Mouse (Mus musculus) MEL-GATA-1-ER (cell line): ENCODE results near the gene Map3k5.
A peak's percentile ranks its signal among the peaks of the same experiment; 100 is the strongest.

Experiments used
- DNase-seq: peaks from one replicate; pipeline ENCODE4 v3.0.0-alpha.2; 2012; ENCODE audit warnings: low read depth; ENCODE audit errors: extremely low read depth

Map3k5 gene

GRCm38 (mm10) chr10:20005491-20005952, 71.2 kb downstream of the Map3k5 start:
- DNase-seq: no peak

GRCm38 (mm10) chr10:20006333-20007093, 72.2 kb downstream of the Map3k5 start:
- DNase-seq: no peak

GRCm38 (mm10) chr10:20009310-20009709, 75.0 kb downstream of the Map3k5 start:
- no peak for DNase-seq

- DNase-seq: no peak
Observed at GRCm38 (mm10) chr10:20010018-20010417, 75.7 kb downstream of the Map3k5 start.

- no peak for DNase-seq
Observed at GRCm38 (mm10) chr10:20018406-20018805, 84.1 kb downstream of the Map3k5 start.

GRCm38 (mm10) chr10:20018806-20019205, 84.5 kb downstream of the Map3k5 start:
- no peak for DNase-seq

GRCm38 (mm10) chr10:20021256-20021655, 87.0 kb downstream of the Map3k5 start:
- no peak for DNase-seq

- DNase-seq: no peak
Observed at GRCm38 (mm10) chr10:20021670-20022468, 87.6 kb downstream of the Map3k5 start.

- DNase-seq: no peak
Observed at GRCm38 (mm10) chr10:20022608-20023340, 88.5 kb downstream of the Map3k5 start.

- no peak for DNase-seq
Observed at GRCm38 (mm10) chr10:20023524-20023923, 89.3 kb downstream of the Map3k5 start.

GRCm38 (mm10) chr10:20024891-20025290, 90.6 kb downstream of the Map3k5 start:
- DNase-seq: no peak

GRCm38 (mm10) chr10:20025781-20026520, 91.7 kb downstream of the Map3k5 start:
- DNase-seq: no peak

- DNase-seq: no peak
Observed at GRCm38 (mm10) chr10:20030703-20031102, 96.4 kb downstream of the Map3k5 start.

- DNase-seq: no peak
Observed at GRCm38 (mm10) chr10:20031936-20032335, 97.7 kb downstream of the Map3k5 start.

- DNase-seq: peak; percentile 52
Observed at GRCm38 (mm10) chr10:20036375-20036774, 102.1 kb downstream of the Map3k5 start.

- peak; percentile 23 for DNase-seq
Observed at GRCm38 (mm10) chr10:20036846-20037245, 102.6 kb downstream of the Map3k5 start.

GRCm38 (mm10) chr10:20039531-20039930, 105.3 kb downstream of the Map3k5 start:
- no peak for DNase-seq

- DNase-seq: no peak
Observed at GRCm38 (mm10) chr10:20040116-20040515, 105.8 kb downstream of the Map3k5 start.

- no peak for DNase-seq
Observed at GRCm38 (mm10) chr10:20040677-20041076, 106.4 kb downstream of the Map3k5 start.

GRCm38 (mm10) chr10:20042081-20042480, 107.8 kb downstream of the Map3k5 start:
- no peak for DNase-seq

- DNase-seq: no peak
Observed at GRCm38 (mm10) chr10:20044051-20044450, 109.8 kb downstream of the Map3k5 start.
